Mouse (Mus musculus): ENCODE measurements around the gene Evi2.

The Evi2 gene

DNA sequence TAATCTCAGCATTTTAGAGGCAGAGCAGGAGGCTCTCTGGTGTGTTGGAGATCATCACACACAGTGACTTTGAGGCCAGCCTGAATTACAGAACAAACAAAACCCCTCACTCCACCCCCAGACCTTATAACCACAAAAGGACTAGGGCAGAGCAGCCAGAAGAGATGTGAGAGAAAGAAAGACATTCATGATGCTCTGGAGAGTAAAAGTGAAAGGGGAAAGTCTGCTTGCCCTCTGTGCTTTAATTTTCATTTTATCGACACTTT lies 6.1 kb downstream of the Evi2 start:
- DNase-seq (ENCODE audit: low spot score in 2 of 2), result no peak

DNA sequence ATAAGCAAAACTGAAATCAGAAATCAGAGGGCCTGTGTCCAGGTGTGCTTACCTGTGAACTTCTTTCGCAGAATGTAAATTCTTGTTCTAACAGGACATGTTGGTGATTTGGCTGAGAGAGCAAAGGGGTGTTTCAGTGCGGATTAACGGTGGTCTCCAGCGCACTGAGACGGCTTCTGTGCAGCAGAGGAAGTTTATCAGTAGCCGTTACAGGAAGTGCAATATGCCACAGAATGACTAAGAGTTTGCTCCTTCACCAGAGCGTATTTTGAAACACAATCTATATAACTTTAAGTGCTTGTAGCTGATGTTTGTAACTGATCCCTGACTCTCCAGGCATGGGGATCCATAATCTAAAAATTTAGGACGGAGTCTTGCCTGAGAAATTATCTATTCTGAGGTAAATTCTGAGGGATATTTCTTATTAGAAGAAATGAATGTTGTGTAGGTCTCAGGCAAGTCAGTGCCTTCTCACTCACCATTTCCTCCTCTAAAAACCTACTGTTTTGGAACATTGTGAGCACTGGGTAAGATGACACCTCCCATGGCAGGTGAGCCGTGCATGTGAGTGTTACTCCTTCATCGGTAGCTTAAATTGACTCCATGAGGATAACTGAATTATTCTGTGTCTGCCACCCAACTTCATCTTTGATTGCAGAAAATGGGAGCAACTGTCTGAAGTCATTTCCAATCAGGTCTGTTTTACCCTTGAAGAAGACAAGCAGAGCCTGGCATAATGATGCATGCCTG lies 6.7 kb downstream of the Evi2 start, which contains the start of gene Evi2b:
TSS of gene Evi2b (minus strand) at position 203 of the 750 bp plus-strand sequence.
- DNase-seq (ENCODE audit: low spot score in 2 of 2), result peak; percentile 44 to 53

DNA sequence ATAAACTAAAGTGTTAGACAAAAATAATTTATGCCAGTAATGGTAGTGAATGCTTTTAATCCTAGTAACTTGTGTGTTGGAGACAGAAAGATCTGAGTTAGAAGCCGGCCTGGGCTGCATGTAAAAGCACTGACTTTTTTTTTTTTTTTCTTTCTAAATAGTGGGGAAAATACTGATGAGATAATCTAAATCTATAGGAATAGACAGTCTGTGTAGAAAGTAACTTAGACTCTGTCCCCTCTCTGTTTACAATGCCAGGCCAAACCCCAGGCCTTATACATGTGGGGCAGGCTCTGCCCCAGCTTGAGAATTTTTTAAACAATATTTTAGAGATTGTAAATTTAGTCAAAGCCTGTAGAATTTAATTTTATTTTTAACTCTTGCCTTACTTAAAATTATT lies 7.4 kb downstream of the Evi2 start:
- DNase-seq (ENCODE audit: low spot score in 2 of 2), result no peak

DNA sequence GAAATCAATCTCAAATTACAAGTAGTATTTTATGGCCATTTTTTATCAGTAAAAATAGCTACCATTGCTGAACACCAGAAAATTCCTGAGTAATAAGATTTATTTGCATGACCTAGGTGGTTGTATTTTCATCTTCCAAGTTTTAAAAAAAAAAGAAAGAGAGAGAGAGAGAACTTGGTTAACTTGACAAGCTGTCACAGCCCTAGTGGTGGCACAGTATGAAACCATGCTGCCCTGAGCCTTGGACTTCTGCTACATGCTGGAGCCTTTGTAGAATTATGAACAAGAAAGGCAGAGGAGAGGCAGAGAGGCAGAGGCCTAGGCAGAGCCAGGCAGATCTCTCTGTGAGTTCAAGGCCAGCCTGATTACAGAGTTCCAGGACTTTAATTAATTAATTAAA lies 8.5 kb downstream of the Evi2 start:
- DNase-seq (ENCODE audit: low spot score in 2 of 2), result no peak

DNA sequence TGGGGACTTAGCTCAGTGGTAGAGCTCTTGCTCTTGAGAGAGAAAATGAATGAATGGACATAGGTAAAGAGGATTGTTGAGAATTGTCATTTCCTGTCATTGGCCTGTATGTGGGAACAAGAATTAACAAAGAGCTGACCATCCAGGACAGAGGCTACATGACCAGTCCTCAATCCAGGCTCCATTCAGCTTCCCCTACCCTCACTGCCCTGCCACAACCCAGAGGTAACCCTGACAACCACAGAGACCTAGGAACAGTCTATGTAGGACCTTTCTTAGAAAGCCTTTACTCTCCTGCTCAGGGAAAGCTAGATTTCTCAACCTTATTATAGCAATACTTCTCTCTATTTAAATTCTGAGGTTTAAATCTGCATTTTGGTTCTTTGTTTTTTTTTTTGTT lies 9.6 kb downstream of the Evi2 start:
- no peak for DNase-seq (ENCODE audit: low spot score in 2 of 2)

DNA sequence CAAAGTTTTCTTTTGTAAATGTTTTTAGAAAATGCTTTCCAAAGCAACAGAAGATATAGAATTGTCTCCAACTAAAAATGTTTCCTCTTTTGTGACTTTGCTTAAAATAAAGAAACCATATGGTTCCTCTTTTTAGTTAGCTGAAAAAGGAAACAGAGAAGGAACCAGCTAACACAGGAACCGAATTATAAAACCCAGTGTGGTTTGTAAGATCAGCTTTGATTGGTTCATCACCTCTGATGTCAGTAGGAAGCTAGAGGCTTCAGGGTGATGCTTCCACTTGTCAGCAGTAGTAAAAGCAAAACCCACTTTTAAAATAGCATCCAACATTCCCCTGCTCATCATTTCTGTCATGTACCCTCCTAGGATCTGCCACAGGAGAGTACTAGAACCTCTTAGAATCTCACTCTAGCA lies 10.5 kb downstream of the Evi2 start:
- no peak for DNase-seq (ENCODE audit: low spot score in 2 of 2)

DNA sequence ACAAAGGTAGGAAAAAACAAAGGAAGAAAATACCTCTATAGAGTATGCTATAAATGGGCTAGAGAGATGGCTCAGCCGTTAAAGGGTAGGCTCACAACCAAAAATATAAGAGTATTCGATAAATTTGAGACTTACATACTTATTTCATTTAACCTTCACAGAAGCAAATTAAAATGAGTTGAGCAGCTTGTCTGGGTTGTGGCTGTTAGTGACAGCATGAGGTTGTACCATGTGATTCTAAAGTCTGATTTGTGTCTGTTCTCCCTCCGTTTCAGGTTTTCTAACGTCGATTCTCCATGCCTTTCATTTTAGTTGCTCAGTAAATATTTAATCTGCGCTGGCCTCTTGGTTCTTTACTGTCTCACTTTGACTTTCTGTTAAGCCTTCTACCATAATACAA lies 11.1 kb downstream of the Evi2 start:
- DNase-seq (ENCODE audit: low spot score in 2 of 2), result no peak

DNA sequence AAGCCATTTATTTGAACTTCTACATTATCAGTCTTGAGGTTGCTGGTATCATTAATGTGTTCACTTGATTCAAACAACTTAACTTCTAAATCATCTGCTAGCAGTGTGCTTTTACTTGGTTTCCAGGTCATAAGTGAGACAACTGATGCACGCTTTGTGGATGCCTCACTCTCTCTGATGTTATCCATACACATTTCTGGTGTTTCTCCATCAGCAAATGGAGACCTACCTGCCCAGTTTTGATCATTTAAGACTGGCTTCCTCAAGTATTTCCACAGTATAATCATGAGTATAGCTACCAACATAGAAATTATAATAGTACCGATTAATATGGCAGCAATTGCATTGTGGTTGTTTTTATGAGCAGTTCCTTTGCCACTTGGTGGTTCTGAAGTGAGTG lies 14.6 kb downstream of the Evi2 start:
- DNase-seq (ENCODE audit: low spot score in 2 of 2), result no peak

DNA sequence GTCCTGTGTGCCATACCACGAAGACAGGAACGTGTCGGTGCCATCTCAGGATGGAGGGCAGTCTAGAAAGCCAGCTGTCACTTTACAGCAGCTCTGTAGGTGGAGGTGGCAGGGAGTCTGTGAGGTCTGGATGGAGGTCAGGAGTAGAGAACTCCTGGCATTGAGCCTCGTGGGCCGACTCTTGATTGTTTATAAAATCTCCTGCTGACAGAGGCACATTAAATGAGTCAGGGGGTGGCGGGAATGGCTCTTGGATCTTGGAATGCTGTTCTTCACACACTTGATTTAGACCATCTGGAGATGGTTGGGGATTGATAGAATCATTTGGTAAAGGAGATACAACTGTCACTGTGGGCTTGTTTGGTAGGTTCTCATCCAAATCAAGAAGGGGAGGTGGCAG lies 15.1 kb downstream of the Evi2 start:
- no peak for DNase-seq (ENCODE audit: low spot score in 2 of 2)

DNA sequence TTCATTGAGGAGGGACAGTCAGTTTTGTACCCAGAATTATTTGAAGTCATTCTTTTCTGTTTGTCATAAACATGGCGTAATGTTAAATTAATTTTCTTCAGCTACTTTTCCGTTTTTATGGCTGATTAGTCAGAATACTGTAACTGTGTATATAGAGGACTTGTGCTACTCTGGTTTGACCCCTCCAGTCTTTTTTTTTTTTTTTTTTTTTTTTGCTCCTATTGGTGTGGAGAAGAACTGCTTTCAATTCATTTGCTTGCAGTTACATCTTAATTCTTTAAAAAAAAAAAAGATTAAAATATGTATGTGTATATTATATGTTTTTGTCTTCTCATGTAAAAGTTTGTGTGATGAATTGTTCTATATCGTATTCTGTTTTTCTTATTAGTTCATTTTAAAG lies 18.4 kb downstream of the Evi2 start:
- no peak for DNase-seq (ENCODE audit: low spot score in 2 of 2)

DNA sequence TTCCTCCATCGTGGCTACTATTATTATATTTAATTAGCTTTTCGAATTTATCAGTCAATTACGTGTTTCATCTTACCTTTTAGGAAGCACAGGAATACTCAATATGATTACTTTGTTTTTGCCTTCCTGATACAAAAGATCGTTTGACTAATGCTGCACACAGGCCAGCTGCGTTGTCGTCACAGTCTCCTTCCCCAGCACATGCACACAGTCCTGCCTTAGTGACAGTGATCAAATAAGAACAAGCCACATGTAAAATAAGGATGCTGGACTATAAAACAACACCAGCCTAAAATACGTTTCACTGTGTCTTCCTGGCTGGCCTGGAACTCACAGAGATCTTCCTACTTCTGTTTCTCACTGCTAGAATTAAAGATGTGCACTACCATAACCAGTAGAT lies 25.9 kb downstream of the Evi2 start:
- DNase-seq (ENCODE audit: low spot score in 2 of 2), result no peak

DNA sequence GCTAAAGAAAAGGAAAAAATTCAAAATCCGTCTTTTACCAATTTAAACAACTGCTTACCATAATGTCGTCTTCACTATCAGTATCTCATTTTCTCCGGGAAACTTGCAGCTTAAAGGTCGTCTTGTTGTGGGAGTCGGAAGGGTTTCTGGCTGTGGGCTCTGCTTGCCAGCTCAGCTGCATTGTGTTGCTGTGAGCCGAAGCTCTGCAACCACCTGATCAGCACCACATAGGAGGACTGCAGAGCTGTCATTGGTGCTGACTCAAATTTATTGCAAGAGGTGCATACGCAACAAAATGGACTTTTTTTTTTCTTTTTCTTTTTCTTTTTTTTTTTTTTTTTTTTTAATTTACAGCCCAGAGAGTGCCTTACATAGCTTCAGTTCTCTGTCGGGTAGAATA lies 26.5 kb downstream of the Evi2 start, which contains the start of gene Omg:
TSS of gene Omg (minus strand) at position 240 of the 400 bp plus-strand sequence.
- DNase-seq (ENCODE audit: low spot score in 2 of 2), result no peak

DNA sequence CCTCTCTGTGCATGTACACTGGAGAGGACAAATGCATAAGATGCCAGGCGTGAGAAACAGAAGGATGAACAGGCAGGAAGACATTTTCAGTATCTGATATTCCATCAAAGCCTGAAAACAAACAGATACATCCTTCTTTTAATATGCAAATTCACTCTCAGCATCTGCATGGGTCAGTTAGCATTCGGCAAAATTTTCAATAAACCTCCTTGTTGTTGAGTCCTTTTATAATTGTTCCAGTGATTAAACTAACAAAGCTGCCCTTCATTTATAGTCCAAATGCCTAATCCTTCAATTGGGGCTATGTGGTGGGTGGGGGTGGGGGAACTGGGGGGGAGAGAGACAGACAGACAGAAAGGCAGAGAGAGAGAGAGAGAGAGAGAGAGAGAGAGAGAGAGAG lies 27.5 kb downstream of the Evi2 start:
- no peak for DNase-seq (ENCODE audit: low spot score in 2 of 2)

DNA sequence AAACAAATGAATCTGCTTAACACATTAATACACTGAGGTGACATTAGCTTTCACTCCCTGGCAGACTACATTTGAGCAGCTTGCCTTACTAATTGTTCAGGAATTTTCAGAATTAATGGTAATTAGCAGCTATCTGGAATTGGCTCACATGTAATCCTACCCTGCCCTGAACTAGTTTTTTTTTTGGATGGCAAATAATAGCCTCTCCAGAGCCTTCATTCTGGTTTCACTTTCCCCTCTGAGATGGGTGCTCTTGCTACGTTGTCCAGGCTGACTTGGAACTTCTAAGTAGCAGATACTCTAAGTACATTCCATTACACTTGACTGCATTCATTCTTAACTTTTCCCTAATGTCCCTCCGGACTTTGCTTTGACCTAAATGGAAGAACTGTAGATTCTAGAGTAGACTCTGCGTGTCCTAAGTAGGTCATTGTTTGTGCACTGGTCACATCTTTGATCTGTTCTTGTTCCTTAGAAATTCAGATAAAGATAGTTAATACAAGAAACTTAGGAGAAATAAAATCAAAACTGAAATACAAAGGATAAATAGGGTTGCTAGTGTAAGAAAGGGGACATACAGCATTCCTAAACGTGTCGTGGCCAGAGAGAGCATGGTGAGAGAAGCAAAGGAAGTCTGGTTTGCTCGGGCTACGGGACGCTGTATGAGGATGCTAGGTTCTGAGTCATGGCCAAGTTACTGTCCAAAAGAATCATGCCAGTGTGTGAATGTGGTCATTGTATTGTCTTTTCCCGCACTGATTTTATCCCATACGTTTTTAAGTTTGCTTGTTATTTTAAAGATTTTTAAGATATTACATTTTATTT lies 35.2 kb downstream of the Evi2 start:
- DNase-seq (ENCODE audit: low spot score in 2 of 2), result no peak

DNA sequence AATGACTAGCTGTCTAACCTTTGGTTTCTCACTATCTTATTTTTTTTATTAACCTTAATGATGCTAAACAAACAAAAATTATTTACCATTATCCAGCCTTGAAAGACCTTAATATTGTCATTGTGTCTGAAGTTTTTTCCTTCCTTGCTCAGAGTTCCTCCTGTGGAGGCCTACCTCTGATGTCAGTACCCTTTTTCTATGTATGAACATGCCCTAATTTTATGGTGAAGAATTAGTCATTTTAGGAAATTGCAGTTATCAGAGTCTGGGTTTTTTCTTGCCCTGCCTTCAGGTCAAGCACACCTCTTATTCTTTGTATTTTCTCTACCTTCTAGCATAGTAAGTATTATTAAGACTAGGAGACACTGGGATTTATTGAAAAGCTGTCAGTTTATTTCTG lies 45.7 kb downstream of the Evi2 start:
- no peak for DNase-seq (ENCODE audit: low spot score in 2 of 2)

DNA sequence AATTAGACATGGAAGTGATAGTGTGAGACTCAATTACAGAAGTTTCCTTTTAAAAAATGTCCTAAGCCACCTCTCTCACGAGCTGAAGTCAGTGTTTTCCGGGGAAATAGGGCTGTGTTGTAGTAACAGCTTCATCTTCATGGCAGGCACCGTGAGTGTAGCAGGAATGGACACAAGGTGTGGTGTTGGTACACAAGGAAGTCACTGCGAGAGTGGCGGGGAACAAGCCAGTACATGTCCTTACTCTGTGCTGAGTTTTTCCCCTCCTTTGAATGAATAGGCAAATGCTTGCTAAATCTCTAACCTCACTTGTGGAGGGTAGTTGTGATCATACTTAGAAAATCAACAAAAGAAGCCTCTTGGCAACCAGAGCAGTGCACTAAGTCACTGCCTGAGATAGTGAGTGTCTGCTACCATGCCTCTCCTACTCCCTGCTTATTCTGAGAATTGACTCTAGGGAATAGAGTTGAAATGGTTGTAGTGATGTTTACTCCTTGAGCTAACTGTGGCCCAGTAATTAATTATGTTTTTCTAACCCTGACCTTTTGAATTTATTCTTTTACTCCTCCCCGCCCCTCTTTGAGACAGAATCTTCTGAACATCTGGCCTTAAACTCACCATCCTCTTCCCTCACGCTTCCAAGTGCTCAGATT lies 46.4 kb downstream of the Evi2 start:
- no peak for DNase-seq (ENCODE audit: low spot score in 2 of 2)

DNA sequence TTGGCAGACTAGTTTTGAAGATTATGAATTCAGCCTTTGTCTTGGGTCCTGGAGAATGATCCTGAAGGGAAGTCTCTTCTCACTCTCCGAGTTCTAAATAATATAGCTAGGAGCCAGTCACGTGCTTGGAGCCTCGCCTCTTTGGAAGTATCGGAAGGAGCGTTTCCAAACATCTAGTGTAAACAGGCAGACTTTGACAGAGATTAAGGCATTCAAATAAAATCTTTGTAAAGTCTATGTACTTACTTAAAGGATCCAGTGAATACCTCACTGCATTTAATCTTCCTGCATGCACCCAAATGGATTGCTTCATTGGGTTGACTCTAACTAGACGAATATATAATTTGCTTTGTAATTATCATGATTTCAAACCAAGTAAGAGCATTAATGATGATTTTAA lies 47.0 kb downstream of the Evi2 start:
- no peak for DNase-seq (ENCODE audit: low spot score in 2 of 2)

DNA sequence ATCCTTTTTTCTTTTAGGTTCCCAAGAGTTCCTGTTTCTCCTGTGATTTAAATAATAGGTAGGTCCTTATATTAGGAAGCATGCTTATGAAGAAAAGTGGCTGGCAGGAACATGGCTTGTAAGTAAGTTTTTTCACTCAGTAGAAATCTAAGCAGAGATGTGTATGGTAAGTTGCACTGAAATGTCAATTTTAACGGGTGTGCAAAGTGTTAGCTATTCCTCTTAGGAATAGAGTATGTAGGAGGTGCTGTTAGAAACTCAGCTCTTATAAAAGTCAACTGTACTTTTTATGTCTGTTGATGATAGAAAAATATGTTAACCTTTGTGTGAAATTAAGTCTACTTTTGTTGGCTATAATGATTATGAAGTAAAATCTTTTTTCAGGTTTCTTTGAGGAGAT lies 62.3 kb downstream of the Evi2 start:
- DNase-seq (ENCODE audit: low spot score in 2 of 2), result no peak
